Mouse (Mus musculus) mature B cell (primary cell): ENCODE results near the gene Rbms3.

Source experiments
- in situ Hi-C: fragments of 300-500 bp; cut with MboI; formaldehyde crosslinking; loops from 2 replicates; pipeline ENCODE4 v1.14.3; 2019

Rbms3 gene

GRCm38 (mm10) chr9:116832822-116833221 lies 796.9 kb downstream of the Rbms3 start:
- in situ Hi-C loops = no loop called here

GRCm38 (mm10) chr9:116831386-116831785 lies 798.3 kb downstream of the Rbms3 start:
- in situ Hi-C loops = no loop called here

- in situ Hi-C loops = no loop called here
These were observed 799.8 kb downstream of the Rbms3 start for GRCm38 (mm10) chr9:116829929-116830328.

- in situ Hi-C loops = no loop called here
These were observed 808.1 kb downstream of the Rbms3 start for GRCm38 (mm10) chr9:116821601-116822000.

GRCm38 (mm10) chr9:116817196-116817595 lies 812.5 kb downstream of the Rbms3 start:
- in situ Hi-C loops = no loop called here

- in situ Hi-C loops = no loop called here
These were observed 815.1 kb downstream of the Rbms3 start for GRCm38 (mm10) chr9:116814495-116815094.

GRCm38 (mm10) chr9:116813396-116813795 lies 816.3 kb downstream of the Rbms3 start:
- in situ Hi-C loops = no loop called here

GRCm38 (mm10) chr9:116809260-116809659 lies 820.5 kb downstream of the Rbms3 start:
- in situ Hi-C loops = no loop called here

GRCm38 (mm10) chr9:116808401-116808800 lies 821.3 kb downstream of the Rbms3 start:
- in situ Hi-C loops = no loop called here

GRCm38 (mm10) chr9:116807166-116808081 lies 822.3 kb downstream of the Rbms3 start:
- in situ Hi-C loops = no loop called here

GRCm38 (mm10) chr9:116803292-116803731 lies 826.4 kb downstream of the Rbms3 start:
- in situ Hi-C loops = no loop called here

GRCm38 (mm10) chr9:116802602-116803001 lies 827.1 kb downstream of the Rbms3 start:
- in situ Hi-C loops = no loop called here

- in situ Hi-C loops = no loop called here
These were observed 834.3 kb downstream of the Rbms3 start for GRCm38 (mm10) chr9:116795240-116795955.

GRCm38 (mm10) chr9:116791850-116792249 lies 837.9 kb downstream of the Rbms3 start:
- in situ Hi-C loops = no loop called here

GRCm38 (mm10) chr9:116786136-116787046 lies 843.3 kb downstream of the Rbms3 start:
- in situ Hi-C loops = no loop called here

GRCm38 (mm10) chr9:116771820-116772219 lies 857.9 kb downstream of the Rbms3 start:
- in situ Hi-C loops = no loop called here

- in situ Hi-C loops = no loop called here
These were observed 860.2 kb downstream of the Rbms3 start for GRCm38 (mm10) chr9:116769358-116770054.

- in situ Hi-C loops = no loop called here
These were observed 867.2 kb downstream of the Rbms3 start for GRCm38 (mm10) chr9:116762395-116763025.

GRCm38 (mm10) chr9:116748857-116749584 lies 880.7 kb downstream of the Rbms3 start:
- in situ Hi-C loops = no loop called here

- in situ Hi-C loops = no loop called here
These were observed 881.4 kb downstream of the Rbms3 start for GRCm38 (mm10) chr9:116748346-116748745.
